Mouse (Mus musculus): ENCODE measurements around the gene Tmem200c.

The Tmem200c gene

DNA sequence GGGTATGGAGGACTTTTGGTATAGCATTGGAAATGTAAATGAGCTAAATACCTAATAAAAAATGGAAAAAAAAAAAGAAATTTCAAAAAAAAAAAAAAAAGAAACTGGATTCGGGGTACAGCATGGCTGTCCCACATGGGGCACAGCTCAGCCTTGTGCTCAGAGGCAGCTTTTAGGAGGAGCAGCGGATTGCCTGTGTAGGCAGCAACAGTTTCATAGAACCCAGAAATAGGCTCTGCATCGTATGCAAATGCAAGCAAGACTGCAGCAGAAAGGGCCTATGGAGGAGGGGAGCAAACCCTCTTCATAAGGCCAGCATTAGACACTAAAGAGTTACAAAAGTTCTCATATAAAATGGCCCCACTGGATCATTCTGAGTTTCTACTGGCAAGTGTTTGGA, 64.2 kb downstream of the Tmem200c start:
- no peak for DNase-seq (ENCODE audit: extremely low read depth, insufficient read length, low spot score)

All from 3134 (cell line).